Mouse (Mus musculus): ENCODE results near the gene Ptprn. TPM values are rescaled to one million over a fixed set of nuclear protein-coding genes. Genes with fewer than 3 reads are reported as not detected.
A peak's percentile ranks its signal among the peaks of the same experiment; 100 is the strongest.

Gene Ptprn
- total RNA-seq (2021) = under 1 TPM; 0.34 to 0.42 TPM

DNA sequence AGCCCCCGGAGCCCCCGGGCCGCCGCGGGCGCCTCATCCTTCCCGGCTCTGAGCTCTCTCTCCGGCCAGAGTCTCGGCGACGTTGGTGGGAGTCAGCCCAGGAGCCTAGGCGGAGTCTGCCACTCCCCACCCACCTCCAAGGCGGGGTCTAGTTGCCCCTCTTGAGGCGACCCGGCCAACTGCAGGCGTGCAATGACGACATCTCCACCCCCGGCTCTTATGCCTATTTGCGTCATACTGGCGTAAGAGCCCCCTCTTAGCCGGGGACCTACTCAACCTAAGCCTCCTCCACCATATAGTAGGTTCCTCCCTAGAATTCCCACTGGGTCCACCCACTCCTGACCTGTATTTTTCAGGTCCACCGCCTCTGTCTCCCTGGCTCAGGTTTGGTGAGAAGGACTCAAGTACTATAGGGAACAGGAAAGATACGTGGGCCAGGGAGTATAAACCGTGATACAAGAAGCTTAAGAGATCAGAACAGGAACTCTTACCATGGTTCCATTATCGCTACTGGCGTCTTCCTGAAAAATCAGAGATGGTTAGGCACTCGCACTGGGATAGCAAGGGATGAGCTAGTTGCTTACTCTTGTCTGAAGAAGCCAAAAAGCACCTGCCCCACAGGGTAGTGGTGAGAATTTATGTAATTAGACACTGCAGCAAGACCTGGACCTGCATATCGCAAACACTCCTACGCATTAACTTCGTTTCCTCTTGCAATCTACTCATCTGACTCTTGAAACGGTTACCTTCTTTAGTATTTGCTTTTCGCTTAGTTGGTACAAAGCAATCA, at the start of gene Ptprn:
Gene Ptprn, minus strand, starts transcription at position 412 of the 790 bp plus-strand sequence.
- no peak for DNase-seq
- intact Hi-C loops (cut with DNase I) = no loop called here

DNA sequence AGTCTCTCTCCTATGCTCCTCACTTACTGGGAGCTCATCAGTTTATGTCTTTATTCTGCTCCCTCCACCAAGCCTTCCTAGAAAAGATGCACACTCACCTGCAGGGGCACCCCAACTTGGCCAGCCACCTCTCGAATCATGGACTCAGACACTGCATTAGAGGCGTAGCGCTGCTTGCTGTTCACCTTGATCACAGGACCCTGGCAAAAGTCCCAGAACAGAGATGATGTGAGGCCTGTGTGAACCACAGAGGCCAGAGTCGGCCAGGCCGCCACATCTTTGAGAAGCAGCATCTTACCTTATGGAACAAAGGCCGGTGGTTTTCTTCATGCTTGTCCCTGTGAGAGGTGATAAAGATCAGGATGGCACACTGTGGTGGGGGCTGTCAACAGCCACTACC, 47.4 kb upstream of the Ptprn start:
- intact Hi-C loops (cut with DNase I) = no loop called here
- no peak for DNase-seq

DNA sequence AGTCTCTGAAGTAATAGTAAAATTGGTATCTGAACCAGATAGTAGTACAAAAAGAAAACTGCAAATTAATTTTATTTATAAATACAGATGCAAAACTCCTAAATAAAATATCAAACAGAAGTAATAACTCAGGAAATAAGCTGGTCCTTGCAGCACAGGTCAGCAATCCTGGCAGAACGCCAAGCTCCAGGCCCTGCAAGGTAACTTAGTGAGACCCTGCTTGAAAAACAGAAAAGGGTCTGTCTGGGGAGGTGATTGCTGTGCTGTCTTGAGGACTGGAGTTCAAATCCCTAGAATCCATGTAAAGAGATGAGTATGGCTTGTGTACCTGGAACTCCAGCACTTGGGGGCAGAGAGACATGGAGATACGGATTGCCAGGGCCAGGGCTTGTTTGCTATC, 40.4 kb upstream of the Ptprn start:
- DNase-seq = no peak
- intact Hi-C loops (cut with DNase I) = no loop called here

- intact Hi-C loops (cut with DNase I) = no loop called here
- DNase-seq = no peak
Measured at GRCm38 (mm10) chr1:75294294-75294693, 30.0 kb upstream of the Ptprn start.

DNA sequence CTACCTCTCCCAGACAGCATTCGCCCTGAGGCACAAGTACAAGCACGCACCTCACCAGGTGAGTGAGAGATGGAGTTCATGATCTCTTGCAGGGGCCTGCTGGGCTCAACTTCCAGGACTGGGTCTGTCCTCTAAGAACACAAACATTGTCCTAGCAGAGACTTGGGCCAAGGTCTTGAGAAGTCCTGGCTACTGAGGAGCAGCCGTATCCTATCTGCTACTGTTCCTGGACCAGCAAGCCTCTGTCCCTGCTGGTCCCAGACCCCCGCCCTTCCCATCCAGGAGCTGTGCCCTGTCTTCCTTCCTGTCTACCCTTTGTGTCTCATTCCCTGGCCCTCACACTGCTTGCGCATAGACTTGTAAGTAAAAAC, 29.0 kb upstream of the Ptprn start:
- intact Hi-C loops (cut with DNase I) = no loop called here
- no peak for DNase-seq

DNA sequence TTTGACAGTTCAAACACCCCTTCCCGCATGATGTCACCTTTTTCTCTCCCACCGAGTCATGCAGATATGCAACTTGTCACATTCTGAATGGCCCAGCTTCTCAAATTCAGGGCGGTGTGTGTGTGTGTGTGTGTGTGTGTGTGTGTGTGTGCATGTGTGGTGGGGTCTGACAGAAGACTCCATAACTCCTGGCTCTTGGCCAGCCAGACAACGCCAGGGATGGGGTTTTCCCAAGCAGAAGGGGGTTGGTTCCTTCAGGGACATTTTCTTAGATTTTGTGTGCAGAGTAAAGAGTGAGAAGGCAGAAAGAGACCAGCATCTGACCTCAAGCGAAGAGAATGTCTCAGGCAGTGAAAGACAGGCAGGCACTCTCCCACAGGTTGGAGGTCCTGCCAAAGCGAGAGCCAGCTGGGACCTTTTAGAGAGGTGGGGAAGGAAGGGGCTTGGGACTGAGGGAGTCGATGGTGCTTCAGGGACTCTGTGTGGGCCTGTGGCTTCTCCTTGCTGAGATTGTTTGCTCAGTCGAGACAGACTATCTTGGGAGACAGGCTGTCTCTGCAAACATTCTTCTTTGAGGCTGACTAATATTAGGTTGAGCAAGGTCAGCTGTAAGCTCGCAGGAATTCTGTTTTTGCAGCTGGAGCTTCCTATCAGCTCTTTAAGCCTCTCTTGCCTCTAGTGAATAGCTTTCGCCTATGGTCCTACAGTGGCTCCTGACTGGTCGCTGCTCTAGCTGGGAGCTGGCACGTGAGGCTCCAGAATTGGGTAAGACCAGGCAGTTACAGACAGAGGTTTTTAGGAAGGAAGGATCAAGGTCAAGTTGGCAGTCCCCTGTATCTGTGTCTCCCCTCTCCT, 28.4 kb upstream of the Ptprn start:
- peak in 1 of 2 experiments; percentile 42 for DNase-seq
- intact Hi-C loops (cut with DNase I) = no loop called here

- intact Hi-C loops (cut with DNase I) = no loop called here
- no peak for DNase-seq
Measured at GRCm38 (mm10) chr1:75291321-75291720, 27.0 kb upstream of the Ptprn start.

- intact Hi-C loops (cut with DNase I) = no loop called here
- DNase-seq = peak; percentile 50 to 57
Measured at GRCm38 (mm10) chr1:75290582-75290981, 26.3 kb upstream of the Ptprn start.

- DNase-seq = no peak
- intact Hi-C loops (cut with DNase I) = no loop called here
Measured at GRCm38 (mm10) chr1:75289888-75290431, 25.7 kb upstream of the Ptprn start.

- intact Hi-C loops (cut with DNase I) = no loop called here
- DNase-seq = peak; percentile 49 to 56
Measured at GRCm38 (mm10) chr1:75289376-75289775, 25.1 kb upstream of the Ptprn start.

DNA sequence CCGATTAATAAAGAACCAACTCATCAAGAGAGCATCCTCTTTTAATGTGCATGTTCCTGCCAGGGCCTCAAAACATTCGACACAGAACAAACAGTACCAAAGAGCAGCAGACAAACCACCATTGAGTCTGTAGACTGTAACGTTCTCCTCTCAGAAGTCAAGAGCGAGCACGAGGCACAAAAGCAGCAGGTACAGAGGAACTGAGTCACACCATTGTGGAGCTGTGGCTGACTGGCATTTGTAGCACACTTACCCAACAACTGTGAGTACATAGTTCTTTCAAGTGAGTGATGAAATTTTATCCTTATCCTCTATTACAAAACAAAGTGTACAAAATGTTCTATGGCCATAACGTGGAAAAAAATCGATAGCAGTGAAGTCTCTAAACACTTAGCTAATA, 20.6 kb upstream of the Ptprn start:
- intact Hi-C loops (cut with DNase I) = no loop called here
- DNase-seq = no peak

GRCm38 (mm10) chr1:75283017-75283416, 18.7 kb upstream of the Ptprn start:
- DNase-seq = no peak
- intact Hi-C loops (cut with DNase I) = no loop called here

GRCm38 (mm10) chr1:75278228-75278627, 13.9 kb upstream of the Ptprn start, which contains the start of gene Resp18:
TSS of gene Resp18 (minus strand) at chr1:75278415.
- no peak for DNase-seq
- intact Hi-C loops (cut with DNase I) = no loop called here

DNA sequence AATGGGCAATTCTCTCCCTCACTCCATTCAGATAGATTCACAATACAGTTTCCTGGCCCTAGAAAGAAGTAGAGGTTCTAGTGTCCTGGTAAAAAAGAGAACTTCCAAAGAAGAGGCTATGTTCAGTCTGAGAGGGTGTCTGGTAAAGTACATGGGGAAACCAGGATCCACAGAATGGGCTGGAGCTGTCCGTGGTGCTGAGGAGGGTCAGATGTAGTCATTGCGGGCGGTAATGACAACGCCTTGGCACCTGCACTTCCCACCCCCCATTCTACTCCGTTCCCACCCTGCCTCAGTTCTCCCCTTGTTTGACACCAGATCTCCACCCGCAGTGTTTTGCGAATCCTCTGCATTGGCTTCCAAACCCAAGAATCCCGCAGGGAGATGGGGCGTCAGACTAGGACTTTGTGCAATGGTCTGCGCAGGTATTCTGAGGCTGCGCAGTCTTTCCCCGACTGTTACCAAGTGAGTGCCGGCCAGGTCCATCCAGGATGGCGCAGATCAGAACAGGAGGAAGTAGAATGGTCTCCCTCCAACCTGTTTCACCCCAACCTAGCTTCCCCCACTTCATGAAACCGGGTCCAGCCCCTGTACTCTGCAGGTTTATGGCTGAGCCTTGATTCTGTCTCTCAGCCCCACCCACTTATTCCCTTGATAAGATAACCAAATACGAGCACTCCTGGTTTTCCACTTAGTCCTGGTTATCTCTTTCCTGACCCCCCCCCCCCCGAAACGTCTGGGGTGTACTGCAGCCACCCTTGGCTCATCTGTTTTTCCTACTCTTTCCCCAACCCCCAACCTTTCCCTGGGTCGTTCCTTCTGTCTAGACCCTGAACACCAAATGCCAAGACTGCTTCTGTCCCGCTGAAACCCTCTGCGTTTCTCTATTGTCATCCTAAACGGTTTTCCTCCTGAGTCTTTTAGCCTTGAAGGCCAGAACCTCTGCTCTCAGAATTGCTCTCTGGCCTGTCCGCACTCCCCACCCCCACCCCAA, 13.2 kb upstream of the Ptprn start:
- peak; percentile 61 to 77 for DNase-seq
- intact Hi-C loops (cut with DNase I) = no loop called here

GRCm38 (mm10) chr1:75262969-75263951, 1.0 kb downstream of the Ptprn start:
- DNase-seq = peak; percentile 70 to 83
- intact Hi-C loops (cut with DNase I) = no loop called here

- no peak for DNase-seq
- intact Hi-C loops (cut with DNase I) = no loop called here
Measured at GRCm38 (mm10) chr1:75261278-75261677, 3.0 kb downstream of the Ptprn start.

GRCm38 (mm10) chr1:75255516-75256046, 8.7 kb downstream of the Ptprn start:
- peak; percentile 30 to 34 for DNase-seq
- intact Hi-C loops (cut with DNase I) = loop anchor here (10.0 kb wide), 1 partner anchor 311 kb away; no protein-coding TSS in a partner anchor

DNA sequence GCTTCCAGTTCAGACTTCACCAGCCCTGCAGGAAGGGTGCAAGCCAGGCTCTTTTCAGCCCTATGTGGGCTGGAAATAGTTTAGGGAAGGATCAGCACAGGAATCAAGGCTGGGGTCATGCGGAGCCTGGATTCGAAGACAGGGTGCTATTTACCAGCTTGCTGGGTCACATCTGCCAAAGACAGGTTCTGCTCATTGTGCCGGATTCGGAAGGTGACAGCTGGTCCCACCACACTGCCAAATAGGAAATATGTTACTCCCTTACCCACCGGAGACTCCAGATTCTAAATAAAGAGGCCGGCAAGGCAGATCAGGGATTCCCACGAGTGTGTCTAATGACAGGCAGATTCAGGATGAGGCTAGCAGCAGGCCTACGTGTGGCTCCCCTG, 9.7 kb downstream of the Ptprn start:
- intact Hi-C loops (cut with DNase I) = loop anchor here (10.0 kb wide), 1 partner anchor 310 kb away; no protein-coding TSS in a partner anchor
- no peak for DNase-seq
